Mouse (Mus musculus) heart, embryonic 12.5 days (tissue): ENCODE data around the gene Notch1. TPM values are rescaled to one million over a fixed set of nuclear protein-coding genes. Genes with fewer than 3 reads are reported as not detected.

ENCODE experiments used
- ATAC-seq: fragments of 200-750 bp; cut with Nextera tagmentation; 2 replicates; pipeline ENCODE4 v1.8.0; 2017; ENCODE audit warnings: moderate TSS enrichment, moderate library complexity; ENCODE audit not compliant: insufficient number of reproducible peaks, low FRiP score
- H3K27ac ChIP-seq: fragments of 300-500 bp; sonication (generic); 2 replicates; pipeline ENCODE4 v1.5.1; 2016; ENCODE audit warnings: mild to moderate bottlenecking, moderate library complexity; ENCODE audit not compliant: poor library complexity, severe bottlenecking
- H3K27me3 ChIP-seq: fragments of 300-500 bp; sonication (generic); replicated peaks from 2 replicates; pipeline ENCODE4 v1.6.1; 2016; ENCODE audit warnings: mild to moderate bottlenecking, moderate library complexity
- H3K36me3 ChIP-seq: fragments of 300-500 bp; sonication (generic); 2 replicates; pipeline ENCODE4 v1.6.1; 2016; ENCODE audit warnings: mild to moderate bottlenecking, moderate library complexity
- H3K4me1 ChIP-seq: fragments of 300-500 bp; sonication (generic); replicated peaks from 2 replicates; pipeline ENCODE4 v1.6.1; 2016; ENCODE audit warnings: mild to moderate bottlenecking
- H3K4me2 ChIP-seq: fragments of 300-500 bp; sonication (generic); 2 replicates; pipeline ENCODE4 v1.6.1; 2016; ENCODE audit warnings: mild to moderate bottlenecking, moderate library complexity
- H3K4me3 ChIP-seq: fragments of 300-500 bp; sonication (generic); 2 replicates; pipeline ENCODE4 v1.5.1; 2016; ENCODE audit warnings: mild to moderate bottlenecking
- H3K9ac ChIP-seq: fragments of 300-500 bp; sonication (generic); 2 replicates; pipeline ENCODE4 v1.6.1; 2016; ENCODE audit warnings: mild to moderate bottlenecking, moderate library complexity
- H3K9me3 ChIP-seq: fragments of 300-500 bp; sonication (generic); replicated peaks from 2 replicates; pipeline ENCODE4 v1.6.1; 2016; ENCODE audit warnings: mild to moderate bottlenecking, moderate library complexity
- WGBS: fragments of 180-500 bp; shearing (Covaris S2); methylation state at CpG from one replicate; pipeline ENCODE4 v1.1.7; 2016; 5-methylcytosine and 5-hydroxymethylcytosine counted together
- polyA plus RNA-seq: library from polyadenylated mRNA; unstranded; fragments of >200 nt; fragmentation: Nextera tagmentation; extraction: Ambion mirVana; gene quantifications from 2 replicates; pipeline ENCODE4 v1.2.1, GENCODE M21; 2016

Notch1 gene
- polyA plus RNA-seq, 1 experiment from 2014 or later: 20.4 TPM

DNA sequence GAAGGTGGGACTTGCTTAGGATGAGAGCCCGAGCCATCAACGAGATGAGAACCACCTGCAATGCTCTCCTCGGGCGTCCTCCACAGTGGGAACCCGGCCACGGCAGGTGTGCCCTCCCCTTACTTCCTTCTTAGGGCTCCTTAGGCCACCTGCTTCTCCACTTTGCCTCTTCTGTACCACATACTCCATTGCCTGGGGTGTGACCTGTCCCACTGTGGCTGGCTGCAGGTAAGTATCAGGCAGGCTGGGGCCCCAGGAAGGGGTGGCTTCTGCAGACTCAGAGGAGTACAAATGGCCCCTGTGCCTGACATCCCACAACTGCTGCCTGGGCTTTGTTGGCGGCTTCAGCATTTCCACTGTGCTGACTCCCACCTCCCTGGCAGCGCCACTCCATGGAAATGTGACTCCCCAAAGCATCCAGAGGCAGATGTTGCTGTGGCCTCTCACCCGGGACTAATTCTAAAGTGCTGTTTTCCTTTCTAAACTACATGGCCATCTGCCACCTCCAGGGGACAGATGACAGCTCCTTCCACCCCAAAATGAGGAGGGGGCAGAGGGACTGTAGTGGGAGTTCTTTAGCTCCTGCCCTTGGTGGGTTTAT is 27.8 kb downstream of the Notch1 start:
- Histone ChIP-seq H3K9me3 (no peaks in the 10 kb centered on the region), H3K36me3 (peaks cover 12% of the 10 kb centered on the region), H3K27me3 (0 out of 2 replicates have a peak, but pooled peaks cover 6% of the 10 kb centered on the region), H3K4me2 (no peak overlapping the region), H3K4me3 (no peak overlapping the region), H3K9ac (peak overlapping the region; percentile 7; the same call in 1 of the 2 replicates), H3K4me1 (peaks cover 96% of the 10 kb centered on the region), H3K27ac (peak overlapping the region; percentile 36; the same call in 1 of the 2 replicates)
- 55% methylated on average over 9 of the region's 9 CpGs for WGBS
- no peak for ATAC-seq

GRCm38 (mm10) chr2:26487322-26488021 is 29.0 kb downstream of the Notch1 start:
- H3K4me2 ChIP-seq: peak overlapping the region; percentile 3; the same call in 1 of the 2 replicates
- peaks cover 19% of the 10 kb centered on the region for H3K36me3 ChIP-seq
- H3K9ac ChIP-seq: no peak overlapping the region
- peaks cover 93% of the 10 kb centered on the region for H3K4me1 ChIP-seq
- H3K4me3 ChIP-seq: no peak overlapping the region
- ATAC-seq: no peak
- H3K9me3 ChIP-seq: no peaks in the 10 kb centered on the region
- H3K27me3 ChIP-seq: 0 out of 2 replicates have a peak, but pooled peaks cover 6% of the 10 kb centered on the region
- H3K27ac ChIP-seq: peak overlapping the region; percentile 24
- WGBS: 47% methylated on average over 18 of the region's 18 CpGs

GRCm38 (mm10) chr2:26486835-26487321 is 29.6 kb downstream of the Notch1 start:
- Histone ChIP-seq H3K9ac (no peak overlapping the region), H3K36me3 (peaks cover 20% of the 10 kb centered on the region), H3K27ac (peak overlapping the region; percentile 17; the same call in 1 of the 2 replicates), H3K4me2 (peak overlapping the region; percentile 16; the same call in 1 of the 2 replicates), H3K9me3 (no peaks in the 10 kb centered on the region), H3K4me1 (peaks cover 92% of the 10 kb centered on the region), H3K27me3 (0 out of 2 replicates have a peak, but pooled peaks cover 6% of the 10 kb centered on the region), H3K4me3 (no peak overlapping the region)
- 31% methylated on average over 3 of the region's 3 CpGs for WGBS
- ATAC-seq: no peak

- Histone ChIP-seq H3K27ac (peak overlapping the region; percentile 17; the same call in 1 of the 2 replicates), H3K4me3 (no peak overlapping the region), H3K9me3 (no peaks in the 10 kb centered on the region), H3K4me2 (no peak overlapping the region), H3K36me3 (peaks cover 26% of the 10 kb centered on the region), H3K9ac (peak overlapping the region; percentile 21; the same call in 1 of the 2 replicates), H3K4me1 (peaks cover 87% of the 10 kb centered on the region), H3K27me3 (0 out of 2 replicates have a peak, but pooled peaks cover 6% of the 10 kb centered on the region)
- WGBS: 31% methylated on average over 5 of the region's 5 CpGs
- no peak for ATAC-seq
Observed at GRCm38 (mm10) chr2:26486264-26486810, 30.1 kb downstream of the Notch1 start.

- ATAC-seq: no peak
- Histone ChIP-seq H3K36me3 (peaks cover 32% of the 10 kb centered on the region), H3K9me3 (no peaks in the 10 kb centered on the region), H3K27ac (no peak overlapping the region), H3K4me2 (no peak overlapping the region), H3K27me3 (0 out of 2 replicates have a peak, but pooled peaks cover 6% of the 10 kb centered on the region), H3K4me1 (peaks cover 81% of the 10 kb centered on the region), H3K4me3 (no peak overlapping the region), H3K9ac (no peak overlapping the region)
- 59% methylated on average over 7 of the region's 7 CpGs for WGBS
Observed at GRCm38 (mm10) chr2:26485710-26486109, 30.8 kb downstream of the Notch1 start.

DNA sequence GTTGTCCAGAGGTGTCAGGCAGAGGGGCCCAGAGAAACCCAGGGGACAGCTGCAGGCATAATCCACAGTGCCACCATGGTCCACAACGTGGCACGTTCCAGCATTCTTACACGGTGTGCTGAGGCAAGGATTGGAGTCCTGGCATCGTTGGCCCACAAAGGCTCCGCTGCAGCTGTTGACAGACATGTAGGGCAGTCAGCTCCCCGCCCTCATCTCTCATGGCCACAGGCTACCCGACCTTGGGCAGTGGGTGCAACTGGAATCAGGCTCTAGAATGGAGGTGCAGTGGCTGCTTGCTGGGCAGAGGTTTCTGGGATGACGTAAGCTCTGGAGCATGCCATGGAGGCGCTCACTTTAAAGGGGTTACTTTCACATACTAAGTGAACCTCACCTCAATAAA is 31.2 kb downstream of the Notch1 start:
- H3K9me3 ChIP-seq: no peaks in the 10 kb centered on the region
- H3K27me3 ChIP-seq: 0 out of 2 replicates have a peak, but pooled peaks cover 6% of the 10 kb centered on the region
- 77% methylated on average over 9 of the region's 9 CpGs for WGBS
- H3K4me1 ChIP-seq: peaks cover 76% of the 10 kb centered on the region
- ATAC-seq: no peak
- no peak overlapping the region for H3K4me3 ChIP-seq
- no peak overlapping the region for H3K27ac ChIP-seq
- H3K36me3 ChIP-seq: peaks cover 36% of the 10 kb centered on the region
- H3K4me2 ChIP-seq: no peak overlapping the region
- no peak overlapping the region for H3K9ac ChIP-seq

GRCm38 (mm10) chr2:26484169-26484568 is 32.3 kb downstream of the Notch1 start:
- no peak for ATAC-seq
- no peak overlapping the region for H3K27ac ChIP-seq

GRCm38 (mm10) chr2:26483230-26483869 is 33.1 kb downstream of the Notch1 start:
- Histone ChIP-seq H3K4me1 (peaks cover 57% of the 10 kb centered on the region), H3K9me3 (no peaks in the 10 kb centered on the region), H3K4me2 (no peak overlapping the region), H3K4me3 (no peak overlapping the region), H3K27ac (peak overlapping the region; percentile 28; the same call in 1 of the 2 replicates), H3K9ac (no peak overlapping the region), H3K36me3 (peaks cover 52% of the 10 kb centered on the region), H3K27me3 (0 out of 2 replicates have a peak, but pooled peaks cover 6% of the 10 kb centered on the region)
- 42% methylated on average over 13 of the region's 13 CpGs for WGBS
- no peak for ATAC-seq

More at GRCm38 (mm10) chr2:26484169-26484568, 32.3 kb downstream of the Notch1 start:
- Histone ChIP-seq H3K4me3 (no peak overlapping the region), H3K9ac (no peak overlapping the region), H3K27me3 (0 out of 2 replicates have a peak, but pooled peaks cover 6% of the 10 kb centered on the region), H3K4me1 (peaks cover 65% of the 10 kb centered on the region), H3K9me3 (no peaks in the 10 kb centered on the region), H3K4me2 (no peak overlapping the region), H3K36me3 (peaks cover 46% of the 10 kb centered on the region)
- 90% methylated on average over 10 of the region's 10 CpGs for WGBS

DNA sequence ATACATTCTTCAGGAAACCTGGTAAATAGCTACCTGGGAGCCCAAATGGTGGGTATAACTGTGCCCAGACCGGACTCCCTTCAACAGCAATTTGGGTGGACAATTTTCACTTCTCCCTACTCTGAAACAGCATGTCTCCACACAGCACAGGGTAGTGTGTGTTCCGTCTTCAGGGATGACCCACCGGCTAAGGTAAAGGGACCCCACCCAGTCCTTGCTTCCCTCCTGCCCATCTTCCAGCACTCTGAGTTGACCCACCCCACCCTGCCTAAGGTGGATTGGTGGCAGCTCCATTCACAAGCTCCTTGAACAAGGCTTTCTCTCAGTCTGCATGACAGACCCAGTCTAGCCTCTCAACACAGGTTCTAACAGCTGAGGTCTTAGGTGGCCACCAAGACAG is 33.6 kb downstream of the Notch1 start:
- Histone ChIP-seq H3K4me3 (no peak overlapping the region), H3K4me2 (no peak overlapping the region), H3K4me1 (peaks cover 52% of the 10 kb centered on the region), H3K27ac (peak overlapping the region; percentile 28; the same call in 1 of the 2 replicates), H3K9ac (no peak overlapping the region), H3K9me3 (no peaks in the 10 kb centered on the region), H3K36me3 (peaks cover 56% of the 10 kb centered on the region), H3K27me3 (0 out of 2 replicates have a peak, but pooled peaks cover 1% of the 10 kb centered on the region)
- 74% methylated on average over 3 of the region's 3 CpGs for WGBS
- ATAC-seq: no peak

DNA sequence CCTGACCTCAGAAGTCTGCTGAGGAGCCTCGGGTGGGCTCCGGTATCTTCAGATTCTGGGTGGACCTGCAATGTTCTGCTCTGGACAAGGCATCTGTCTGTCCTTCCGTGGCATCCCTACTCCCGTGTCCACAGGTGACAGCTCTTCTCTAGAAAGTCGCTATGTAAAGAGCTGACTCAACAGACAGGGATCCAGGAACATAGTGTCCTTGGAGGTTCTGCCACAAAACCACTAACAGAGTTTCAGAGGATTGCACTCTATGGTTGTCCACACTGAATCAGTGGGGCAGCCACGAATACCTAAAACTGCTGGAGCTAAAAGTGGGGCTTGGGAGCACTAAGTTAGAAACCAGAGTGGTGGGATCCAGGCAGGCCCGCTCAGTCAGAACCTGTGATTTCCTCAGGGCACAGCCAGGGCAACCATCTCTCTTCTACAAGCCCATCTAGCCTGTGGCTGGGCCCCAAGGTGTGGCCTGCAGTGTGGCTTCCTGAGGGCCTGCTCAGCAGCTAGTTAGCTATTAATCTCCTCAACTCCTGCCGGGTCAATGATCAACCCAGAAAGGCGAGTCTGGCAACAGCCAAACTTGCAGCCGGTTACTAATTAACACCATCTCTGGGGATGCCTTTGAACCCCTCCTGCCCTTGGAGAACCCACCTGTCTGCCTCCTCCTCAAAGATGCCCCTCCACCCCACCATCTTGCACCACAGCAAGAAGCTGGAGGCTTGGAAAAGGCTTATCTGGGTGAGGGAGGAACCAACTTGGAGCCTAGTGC is 34.6 kb downstream of the Notch1 start:
- no peak overlapping the region for H3K4me2 ChIP-seq
- H3K4me1 ChIP-seq: peaks cover 44% of the 10 kb centered on the region
- 66% methylated on average over 10 of the region's 10 CpGs for WGBS
- H3K36me3 ChIP-seq: peaks cover 65% of the 10 kb centered on the region
- H3K27ac ChIP-seq: no peak overlapping the region
- H3K4me3 ChIP-seq: no peak overlapping the region
- H3K27me3 ChIP-seq: no peaks in the 10 kb centered on the region
- no peak overlapping the region for H3K9ac ChIP-seq
- ATAC-seq: no peak
- no peaks in the 10 kb centered on the region for H3K9me3 ChIP-seq
